Mouse (Mus musculus): ENCODE measurements around the gene Slc25a10. TPM values are rescaled to one million over a fixed set of nuclear protein-coding genes. Genes with fewer than 3 reads are reported as not detected.

Gene Slc25a10
- polyA plus RNA-seq, 1 experiment, result 154 TPM

DNA sequence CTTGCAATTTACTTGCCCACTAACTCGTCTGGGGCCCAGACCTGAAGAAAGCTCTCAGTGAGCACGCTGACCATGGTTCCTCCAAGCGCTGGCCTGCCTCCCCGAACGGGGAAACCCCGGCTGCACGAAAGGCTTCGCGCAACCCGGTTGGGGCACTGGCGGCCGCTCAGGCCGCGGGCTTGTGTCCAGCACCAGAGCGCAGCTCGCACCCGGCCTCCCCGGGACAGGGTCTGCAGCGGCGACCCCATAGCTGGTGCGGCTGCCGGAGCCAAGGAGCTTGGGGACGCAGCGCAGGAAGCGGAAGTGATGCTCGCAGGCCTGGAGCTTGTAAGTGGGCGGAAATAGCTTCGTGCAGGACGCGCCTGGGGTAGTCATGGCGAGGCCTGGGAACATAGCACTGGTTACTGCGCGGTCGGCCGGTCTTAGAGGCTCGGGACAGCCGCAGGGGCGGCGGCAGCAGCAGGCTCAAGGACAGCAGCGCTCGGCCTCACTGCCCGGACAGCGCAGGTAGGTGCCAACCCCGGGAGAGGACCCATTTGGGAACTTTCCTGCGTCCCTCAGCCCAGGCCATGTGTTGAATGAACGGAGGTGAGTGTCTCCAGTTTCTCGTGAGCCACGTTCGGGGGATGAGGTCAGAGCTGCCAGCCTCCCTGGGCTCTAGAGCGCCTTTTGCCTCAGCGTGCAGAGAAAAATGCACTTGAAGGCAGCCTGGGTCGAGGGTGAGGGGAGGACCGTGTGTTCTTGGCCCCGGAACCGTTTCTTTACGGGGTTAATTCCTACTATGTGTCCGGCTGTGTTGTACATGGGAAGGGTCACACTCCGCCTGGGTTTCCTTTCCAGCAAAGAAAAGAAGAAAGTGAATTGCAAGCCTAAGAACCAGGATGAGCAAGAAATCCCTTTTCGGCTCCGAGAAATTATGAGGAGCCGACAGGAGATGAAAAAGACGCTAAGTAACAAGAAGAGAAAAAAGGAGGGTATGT, 33.6 kb upstream of the Slc25a10 start, which contains the start of the genes Oxld1 and Ccdc137:
Oxld1 (minus strand) TSS at position 297 of the 980 bp plus-strand sequence.
Ccdc137 (plus strand) TSS at position 344 of the 980 bp plus-strand sequence.
- Histone ChIP-seq H3K79me3 (ENCODE audit: low read depth) (peaks cover 25% of the 10 kb centered on the region), H3K79me2 (ENCODE audit: control insufficient read depth, insufficient read depth) (peaks cover 51% of the 10 kb centered on the region), H3K27me3 (ENCODE audit: control insufficient read depth, insufficient read depth, insufficient read length) (no peaks in the 10 kb centered on the region), H3K4me3 (ENCODE audit: insufficient read depth, poor library complexity, severe bottlenecking) (peak within 1 kb of the TSS; percentile 94), H3ac (ENCODE audit: control insufficient read depth, insufficient read length, low read depth) (peak within 1 kb of the TSS; percentile 88), H3K36me3 (ENCODE audit: control insufficient read depth, insufficient read depth) (peaks cover 37% of the 10 kb centered on the region)
- TF ChIP-seq MAX (IDR thresholded peaks at IDR 0.05) (peak; percentile 68), CEBPB (IDR thresholded peaks at IDR 0.05; ENCODE audit: low read depth) (no peak), CTCF (IDR thresholded peaks at IDR 0.05; ENCODE audit: control insufficient read depth, insufficient read depth, insufficient read length) (no peak), MYOG (IDR thresholded peaks at IDR 0.05; ENCODE audit: control insufficient read depth, extremely low read depth, insufficient read length) (no peak), FOSL1 (IDR thresholded peaks at IDR 0.05; ENCODE audit: insufficient read depth, low read length, poor library complexity, severe bottlenecking) (no peak), USF1 (IDR thresholded peaks at IDR 0.05; ENCODE audit: low read depth) (no peak), MYOD1 (IDR thresholded peaks at IDR 0.05; ENCODE audit: control insufficient read depth, insufficient read length, low read depth) (no peak)

DNA sequence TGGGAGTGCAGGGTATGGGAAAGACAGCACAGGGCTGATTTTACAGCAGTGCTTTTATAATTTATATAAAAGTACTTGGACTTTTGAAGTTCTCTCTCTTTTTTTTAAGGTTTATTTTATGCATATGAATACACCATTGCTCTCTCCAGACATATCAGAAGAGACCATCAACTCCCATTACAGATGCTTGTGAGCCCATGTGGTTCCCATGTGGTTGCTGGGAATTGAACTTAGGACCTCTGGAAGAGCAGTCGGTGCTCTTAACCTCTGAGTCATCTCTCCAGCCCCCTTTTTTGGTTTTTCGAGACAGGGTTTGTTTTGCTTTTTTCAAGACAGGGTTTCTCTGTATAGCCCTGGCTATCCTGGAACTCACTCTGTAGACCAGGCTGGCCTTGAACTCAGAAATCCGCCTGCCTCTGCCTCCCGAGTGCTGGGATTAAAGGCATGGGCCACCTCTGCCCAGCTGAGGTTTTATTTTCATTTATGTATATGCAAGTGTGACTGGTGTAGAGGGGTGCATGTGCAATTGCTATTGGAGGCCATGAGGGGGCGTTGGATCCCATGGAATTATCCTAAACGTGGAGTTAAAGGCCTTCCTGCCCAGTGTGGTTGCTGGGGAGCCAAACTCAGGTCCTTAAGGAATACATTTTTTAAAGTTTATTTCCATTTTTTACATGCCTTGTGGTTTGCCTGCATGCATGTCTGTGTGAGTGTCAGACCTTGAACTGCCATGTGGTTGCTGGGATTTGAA, 32.6 kb upstream of the Slc25a10 start:
- Histone ChIP-seq H3K36me3 (ENCODE audit: control insufficient read depth, insufficient read depth) (peaks cover 46% of the 10 kb centered on the region), H3ac (ENCODE audit: control insufficient read depth, insufficient read length, low read depth) (peak overlapping the region; percentile 84), H3K4me3 (ENCODE audit: insufficient read depth, poor library complexity, severe bottlenecking) (peak overlapping the region; percentile 94), H3K79me3 (ENCODE audit: low read depth) (peaks cover 25% of the 10 kb centered on the region), H3K79me2 (ENCODE audit: control insufficient read depth, insufficient read depth) (peaks cover 51% of the 10 kb centered on the region), H3K27me3 (ENCODE audit: control insufficient read depth, insufficient read depth, insufficient read length) (no peaks in the 10 kb centered on the region)
- TF ChIP-seq MYOG (IDR thresholded peaks at IDR 0.05; ENCODE audit: control insufficient read depth, extremely low read depth, insufficient read length), result no peak
- no peak for TF ChIP-seq MYOD1 (IDR thresholded peaks at IDR 0.05; ENCODE audit: control insufficient read depth, insufficient read length, low read depth)
- no peak for TF ChIP-seq CTCF (IDR thresholded peaks at IDR 0.05; ENCODE audit: control insufficient read depth, insufficient read depth, insufficient read length)
- TF ChIP-seq USF1 (IDR thresholded peaks at IDR 0.05; ENCODE audit: low read depth), result no peak
- TF ChIP-seq FOSL1 (IDR thresholded peaks at IDR 0.05; ENCODE audit: insufficient read depth, low read length, poor library complexity, severe bottlenecking), result no peak
- no peak for TF ChIP-seq MAX (IDR thresholded peaks at IDR 0.05)
- no peak for TF ChIP-seq CEBPB (IDR thresholded peaks at IDR 0.05; ENCODE audit: low read depth)

DNA sequence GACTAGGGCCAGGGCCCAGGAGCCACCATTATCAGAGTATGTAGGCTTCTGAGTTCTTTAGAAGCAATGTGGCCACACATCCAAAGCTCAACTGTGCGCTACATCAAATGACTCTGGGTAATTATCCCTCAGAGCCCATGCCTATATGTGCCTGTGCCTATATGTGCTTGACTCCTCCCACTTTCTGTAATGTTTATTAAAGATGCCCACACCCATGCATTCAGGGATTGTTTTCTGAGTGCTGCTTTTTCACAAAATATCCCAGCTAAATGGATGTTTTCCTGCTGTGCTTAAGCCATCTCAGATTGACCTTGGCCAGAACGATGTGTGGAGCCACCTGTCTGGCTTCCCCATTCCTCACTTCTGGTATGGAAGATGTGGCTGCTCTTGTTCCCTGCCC, 28.1 kb upstream of the Slc25a10 start:
- Histone ChIP-seq H3K4me3 (ENCODE audit: insufficient read depth, poor library complexity, severe bottlenecking) (no peak overlapping the region), H3ac (ENCODE audit: control insufficient read depth, insufficient read length, low read depth) (no peak overlapping the region), H3K36me3 (ENCODE audit: control insufficient read depth, insufficient read depth) (peaks cover 46% of the 10 kb centered on the region), H3K27me3 (ENCODE audit: control insufficient read depth, insufficient read depth, insufficient read length) (no peaks in the 10 kb centered on the region), H3K79me3 (ENCODE audit: low read depth) (peaks cover 40% of the 10 kb centered on the region), H3K79me2 (ENCODE audit: control insufficient read depth, insufficient read depth) (peaks cover 52% of the 10 kb centered on the region)
- TF ChIP-seq CEBPB (IDR thresholded peaks at IDR 0.05; ENCODE audit: low read depth) (no peak), MYOG (IDR thresholded peaks at IDR 0.05; ENCODE audit: control insufficient read depth, extremely low read depth, insufficient read length) (no peak), MAX (IDR thresholded peaks at IDR 0.05) (no peak), FOSL1 (IDR thresholded peaks at IDR 0.05; ENCODE audit: insufficient read depth, low read length, poor library complexity, severe bottlenecking) (no peak), MYOD1 (IDR thresholded peaks at IDR 0.05; ENCODE audit: control insufficient read depth, insufficient read length, low read depth) (no peak), CTCF (IDR thresholded peaks at IDR 0.05; ENCODE audit: control insufficient read depth, insufficient read depth, insufficient read length) (no peak), USF1 (IDR thresholded peaks at IDR 0.05; ENCODE audit: low read depth) (no peak)

DNA sequence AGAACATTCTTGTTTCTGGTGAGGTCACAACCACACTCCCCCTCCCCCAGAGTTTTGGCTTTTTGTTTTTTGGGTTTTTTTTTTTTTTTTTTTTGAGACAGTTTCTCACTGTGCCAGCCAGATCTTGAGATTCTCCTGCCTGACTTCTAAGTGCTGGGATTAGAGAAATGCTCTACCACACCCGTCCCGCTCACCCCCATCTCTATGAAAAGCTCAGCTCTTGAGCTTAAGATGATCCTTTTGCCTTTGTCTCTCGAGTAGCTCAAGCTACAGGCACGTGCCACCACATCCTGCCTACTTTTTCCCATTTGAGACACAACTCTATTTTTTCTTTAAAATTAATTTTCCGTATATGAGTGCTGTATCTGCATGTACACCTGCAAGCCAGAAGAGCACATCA, 27.3 kb upstream of the Slc25a10 start:
- H3K27me3 ChIP-seq (ENCODE audit: control insufficient read depth, insufficient read depth, insufficient read length), result no peaks in the 10 kb centered on the region
- TF ChIP-seq USF1 (IDR thresholded peaks at IDR 0.05; ENCODE audit: low read depth) (no peak), FOSL1 (IDR thresholded peaks at IDR 0.05; ENCODE audit: insufficient read depth, low read length, poor library complexity, severe bottlenecking) (no peak), MYOD1 (IDR thresholded peaks at IDR 0.05; ENCODE audit: control insufficient read depth, insufficient read length, low read depth) (no peak)
- H3K79me2 ChIP-seq (ENCODE audit: control insufficient read depth, insufficient read depth), result peaks cover 52% of the 10 kb centered on the region
- H3ac ChIP-seq (ENCODE audit: control insufficient read depth, insufficient read length, low read depth), result no peak overlapping the region
- no peak overlapping the region for H3K4me3 ChIP-seq (ENCODE audit: insufficient read depth, poor library complexity, severe bottlenecking)
- H3K79me3 ChIP-seq (ENCODE audit: low read depth), result peaks cover 38% of the 10 kb centered on the region
- H3K36me3 ChIP-seq (ENCODE audit: control insufficient read depth, insufficient read depth), result peaks cover 47% of the 10 kb centered on the region

DNA sequence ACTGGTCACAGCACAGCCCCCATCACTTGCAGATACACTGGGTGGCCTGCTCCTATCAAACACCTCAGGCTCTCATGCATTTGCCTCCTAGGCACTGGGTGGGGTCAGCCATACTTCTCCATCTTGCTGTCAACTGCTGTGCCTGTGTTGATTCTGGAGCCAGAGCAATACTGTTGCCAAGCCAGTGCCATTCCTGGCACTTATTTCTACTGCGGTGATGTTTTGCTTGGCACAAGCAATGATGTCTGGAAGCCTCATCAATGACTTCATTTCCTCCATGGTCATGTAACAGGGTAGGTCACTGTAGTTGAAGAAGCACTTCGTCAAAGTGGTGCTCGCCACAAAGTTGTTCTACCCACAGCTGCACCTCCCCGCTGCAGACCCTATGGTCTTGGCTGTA, 26.1 kb upstream of the Slc25a10 start:
- Histone ChIP-seq H3K27me3 (ENCODE audit: control insufficient read depth, insufficient read depth, insufficient read length) (no peaks in the 10 kb centered on the region), H3K36me3 (ENCODE audit: control insufficient read depth, insufficient read depth) (peaks cover 50% of the 10 kb centered on the region), H3K4me3 (ENCODE audit: insufficient read depth, poor library complexity, severe bottlenecking) (peak overlapping the region; percentile 94), H3ac (ENCODE audit: control insufficient read depth, insufficient read length, low read depth) (no peak overlapping the region), H3K79me3 (ENCODE audit: low read depth) (peaks cover 33% of the 10 kb centered on the region), H3K79me2 (ENCODE audit: control insufficient read depth, insufficient read depth) (peaks cover 41% of the 10 kb centered on the region)
- TF ChIP-seq CTCF (IDR thresholded peaks at IDR 0.05; ENCODE audit: control insufficient read depth, insufficient read depth, insufficient read length) (no peak), MYOD1 (IDR thresholded peaks at IDR 0.05; ENCODE audit: control insufficient read depth, insufficient read length, low read depth) (no peak), FOSL1 (IDR thresholded peaks at IDR 0.05; ENCODE audit: insufficient read depth, low read length, poor library complexity, severe bottlenecking) (no peak), MYOG (IDR thresholded peaks at IDR 0.05; ENCODE audit: control insufficient read depth, extremely low read depth, insufficient read length) (no peak), MAX (IDR thresholded peaks at IDR 0.05) (no peak), USF1 (IDR thresholded peaks at IDR 0.05; ENCODE audit: low read depth) (no peak), CEBPB (IDR thresholded peaks at IDR 0.05; ENCODE audit: low read depth) (no peak)
